Mouse (Mus musculus): ENCODE data around the gene AI413582. TPM values are rescaled to one million over a fixed set of nuclear protein-coding genes. Genes with fewer than 3 reads are reported as not detected.
A peak's percentile ranks its signal among the peaks of the same experiment; 100 is the strongest.

AI413582 gene
- 14.8 and 20.2 TPM in 2 replicates for polyA plus RNA-seq (2014; fragmentation: Nextera tagmentation; extraction: Ambion mirVana)

GRCm38 (mm10) chr17:27565163-27565941, at the start of gene AI413582:
TSS of gene AI413582 (minus strand) at chr17:27565756.
- Histone ChIP-seq H3K4me1 (ENCODE audit: control insufficient read depth, insufficient read depth, low read length) (peaks cover 19% of the 10 kb centered on the region), H3K4me3 (ENCODE audit: low read depth, low read length) (peak within 1 kb of the TSS; percentile 54), H3K27ac (ENCODE audit: low read depth, low read length) (no peak within 1 kb of the TSS), H3K27me3 (ENCODE audit: control insufficient read depth, insufficient read depth, low read length) (no peaks in the 10 kb centered on the region), H3K36me3 (ENCODE audit: control insufficient read depth, insufficient read depth, low read length) (no peaks in the 10 kb centered on the region), H3K9ac (ENCODE audit: low read length) (peak within 1 kb of the TSS; percentile 72), H3K9me3 (ENCODE audit: control insufficient read depth, low read length) (no peaks in the 10 kb centered on the region), H3K4me2 (peak within 1 kb of the TSS; percentile 91)
- DNase-seq (ENCODE audit: low spot score, missing footprints) (peak; percentile 99), ATAC-seq (ENCODE audit: low FRiP score) (peak; percentile 93)
- under 1% methylated on average over 58 of the region's 58 CpGs for WGBS

- Histone ChIP-seq H3K4me1 (ENCODE audit: control insufficient read depth, insufficient read depth, low read length) (no peaks in the 10 kb centered on the region), H3K27me3 (ENCODE audit: control insufficient read depth, insufficient read depth, low read length) (no peaks in the 10 kb centered on the region), H3K27ac (ENCODE audit: low read depth, low read length) (no peak overlapping the region), H3K9ac (ENCODE audit: low read length) (no peak overlapping the region), H3K4me2 (no peak overlapping the region), H3K4me3 (ENCODE audit: low read depth, low read length) (no peak overlapping the region), H3K9me3 (ENCODE audit: control insufficient read depth, low read length) (no peaks in the 10 kb centered on the region), H3K36me3 (ENCODE audit: control insufficient read depth, insufficient read depth, low read length) (peaks cover 10% of the 10 kb centered on the region)
- no peak for ATAC-seq (ENCODE audit: low FRiP score)
- WGBS = 85% methylated on average over 4 of the region's 4 CpGs
- DNase-seq (ENCODE audit: low spot score, missing footprints) = no peak
Measured at GRCm38 (mm10) chr17:27613016-27613415, 47.5 kb upstream of the AI413582 start.

- Histone ChIP-seq H3K9ac (ENCODE audit: low read length) (no peak overlapping the region), H3K27ac (ENCODE audit: low read depth, low read length) (no peak overlapping the region), H3K36me3 (ENCODE audit: control insufficient read depth, insufficient read depth, low read length) (peaks cover 5% of the 10 kb centered on the region), H3K9me3 (ENCODE audit: control insufficient read depth, low read length) (no peaks in the 10 kb centered on the region), H3K4me3 (ENCODE audit: low read depth, low read length) (no peak overlapping the region), H3K27me3 (ENCODE audit: control insufficient read depth, insufficient read depth, low read length) (no peaks in the 10 kb centered on the region), H3K4me2 (no peak overlapping the region), H3K4me1 (ENCODE audit: control insufficient read depth, insufficient read depth, low read length) (no peaks in the 10 kb centered on the region)
- 88% methylated on average over 5 of the region's 5 CpGs for WGBS
- no peak for DNase-seq (ENCODE audit: low spot score, missing footprints)
- no peak for ATAC-seq (ENCODE audit: low FRiP score)
Measured at GRCm38 (mm10) chr17:27611994-27612393, 46.4 kb upstream of the AI413582 start.

GRCm38 (mm10) chr17:27611519-27611884, 45.9 kb upstream of the AI413582 start:
- no peak overlapping the region for H3K4me2 ChIP-seq
- WGBS = 78% methylated on average over 3 of the region's 3 CpGs
- no peak overlapping the region for H3K27ac ChIP-seq (ENCODE audit: low read depth, low read length)
- H3K9ac ChIP-seq (ENCODE audit: low read length) = no peak overlapping the region
- no peaks in the 10 kb centered on the region for H3K27me3 ChIP-seq (ENCODE audit: control insufficient read depth, insufficient read depth, low read length)
- H3K36me3 ChIP-seq (ENCODE audit: control insufficient read depth, insufficient read depth, low read length) = no peaks in the 10 kb centered on the region; the same call in 1 of the 2 replicates
- H3K4me3 ChIP-seq (ENCODE audit: low read depth, low read length) = no peak overlapping the region
- H3K4me1 ChIP-seq (ENCODE audit: control insufficient read depth, insufficient read depth, low read length) = no peaks in the 10 kb centered on the region
- no peaks in the 10 kb centered on the region for H3K9me3 ChIP-seq (ENCODE audit: control insufficient read depth, low read length)
- no peak for ATAC-seq (ENCODE audit: low FRiP score)
- DNase-seq (ENCODE audit: low spot score, missing footprints) = no peak

- H3K4me1 ChIP-seq (ENCODE audit: control insufficient read depth, insufficient read depth, low read length) = no peaks in the 10 kb centered on the region
- 87% methylated on average over 10 of the region's 10 CpGs for WGBS
Measured at GRCm38 (mm10) chr17:27610679-27611518, 45.3 kb upstream of the AI413582 start.

GRCm38 (mm10) chr17:27609576-27609975, 44.0 kb upstream of the AI413582 start:
- no peak overlapping the region for H3K9ac ChIP-seq (ENCODE audit: low read length)
- ATAC-seq (ENCODE audit: low FRiP score) (no peak), DNase-seq (ENCODE audit: low spot score, missing footprints) (no peak)
- no peak overlapping the region for H3K4me3 ChIP-seq (ENCODE audit: low read depth, low read length)
- no peaks in the 10 kb centered on the region for H3K9me3 ChIP-seq (ENCODE audit: control insufficient read depth, low read length)
- no peaks in the 10 kb centered on the region; the same call in 1 of the 2 replicates for H3K36me3 ChIP-seq (ENCODE audit: control insufficient read depth, insufficient read depth, low read length)
- H3K27ac ChIP-seq (ENCODE audit: low read depth, low read length) = no peak overlapping the region
- no peak overlapping the region for H3K4me2 ChIP-seq
- H3K4me1 ChIP-seq (ENCODE audit: control insufficient read depth, insufficient read depth, low read length) = no peaks in the 10 kb centered on the region
- H3K27me3 ChIP-seq (ENCODE audit: control insufficient read depth, insufficient read depth, low read length) = no peaks in the 10 kb centered on the region
- 90% methylated on average over 7 of the region's 7 CpGs for WGBS

More at GRCm38 (mm10) chr17:27610679-27611518, 45.3 kb upstream of the AI413582 start:
- ATAC-seq (ENCODE audit: low FRiP score) = no peak
- Histone ChIP-seq H3K4me3 (ENCODE audit: low read depth, low read length) (no peak overlapping the region), H3K27me3 (ENCODE audit: control insufficient read depth, insufficient read depth, low read length) (no peaks in the 10 kb centered on the region), H3K4me2 (no peak overlapping the region), H3K9ac (ENCODE audit: low read length) (no peak overlapping the region), H3K27ac (ENCODE audit: low read depth, low read length) (no peak overlapping the region), H3K36me3 (ENCODE audit: control insufficient read depth, insufficient read depth, low read length) (no peaks in the 10 kb centered on the region; the same call in 1 of the 2 replicates), H3K9me3 (ENCODE audit: control insufficient read depth, low read length) (no peaks in the 10 kb centered on the region)
- DNase-seq (ENCODE audit: low spot score, missing footprints) = no peak

GRCm38 (mm10) chr17:27603522-27604234, 38.1 kb upstream of the AI413582 start:
- Histone ChIP-seq H3K27ac (ENCODE audit: low read depth, low read length) (no peak overlapping the region), H3K36me3 (ENCODE audit: control insufficient read depth, insufficient read depth, low read length) (no peaks in the 10 kb centered on the region), H3K4me3 (ENCODE audit: low read depth, low read length) (no peak overlapping the region), H3K27me3 (ENCODE audit: control insufficient read depth, insufficient read depth, low read length) (no peaks in the 10 kb centered on the region), H3K9me3 (ENCODE audit: control insufficient read depth, low read length) (no peaks in the 10 kb centered on the region), H3K4me1 (ENCODE audit: control insufficient read depth, insufficient read depth, low read length) (peaks cover 9% of the 10 kb centered on the region), H3K9ac (ENCODE audit: low read length) (no peak overlapping the region), H3K4me2 (no peak overlapping the region)
- DNase-seq (ENCODE audit: low spot score, missing footprints) (no peak), ATAC-seq (ENCODE audit: low FRiP score) (no peak)
- 86% methylated on average over 21 of the region's 21 CpGs for WGBS

GRCm38 (mm10) chr17:27603036-27603435, 37.5 kb upstream of the AI413582 start:
- H3K4me3 ChIP-seq (ENCODE audit: low read depth, low read length) = no peak overlapping the region
- H3K4me2 ChIP-seq = no peak overlapping the region
- no peaks in the 10 kb centered on the region for H3K27me3 ChIP-seq (ENCODE audit: control insufficient read depth, insufficient read depth, low read length)
- H3K27ac ChIP-seq (ENCODE audit: low read depth, low read length) = no peak overlapping the region
- H3K9ac ChIP-seq (ENCODE audit: low read length) = no peak overlapping the region
- H3K9me3 ChIP-seq (ENCODE audit: control insufficient read depth, low read length) = no peaks in the 10 kb centered on the region
- no peaks in the 10 kb centered on the region for H3K36me3 ChIP-seq (ENCODE audit: control insufficient read depth, insufficient read depth, low read length)
- ATAC-seq (ENCODE audit: low FRiP score) = no peak
- peaks cover 9% of the 10 kb centered on the region for H3K4me1 ChIP-seq (ENCODE audit: control insufficient read depth, insufficient read depth, low read length)
- 82% methylated on average over 2 of the region's 2 CpGs for WGBS
- DNase-seq (ENCODE audit: low spot score, missing footprints) = no peak

All from midbrain, embryonic 11.5 days (tissue).